Mouse (Mus musculus): ENCODE data around the gene Pianp. TPM values are rescaled to one million over a fixed set of nuclear protein-coding genes. Genes with fewer than 3 reads are reported as not detected.
"Not testable (repeated sequence)": the region's sequence is repeated elsewhere in the genome, so short reads cannot be mapped to it uniquely, and the experiment has no call there.

Gene Pianp
- polyA plus RNA-seq, 1 experiment, result 164 TPM

GRCm38 (mm10) chr6:125003706-125004105 is 7.2 kb downstream of the Pianp start:
- no peak overlapping the region for H3K27ac ChIP-seq (ENCODE audit: insufficient read depth, low read length)

GRCm38 (mm10) chr6:125005086-125005485 is 8.6 kb downstream of the Pianp start:
- no peak for TF ChIP-seq CTCF (IDR thresholded peaks at IDR 0.05; ENCODE audit: extremely low read depth, insufficient read depth, low read length)
- no peak for TF ChIP-seq POLR2A (IDR thresholded peaks at IDR 0.05; ENCODE audit: extremely low read depth, insufficient read depth, low read length)
- peaks cover 13% of the 10 kb centered on the region for H3K4me1 ChIP-seq (ENCODE audit: control insufficient read depth, insufficient read depth, low read length)
- no peak overlapping the region for H3K27ac ChIP-seq (ENCODE audit: insufficient read depth, low read length)
- H3K4me3 ChIP-seq (ENCODE audit: insufficient read depth, low read length), result no peak overlapping the region

More at GRCm38 (mm10) chr6:125003706-125004105, 7.2 kb downstream of the Pianp start:
- TF ChIP-seq CTCF (IDR thresholded peaks at IDR 0.05; ENCODE audit: extremely low read depth, insufficient read depth, low read length), result no peak
- no peak for TF ChIP-seq POLR2A (IDR thresholded peaks at IDR 0.05; ENCODE audit: extremely low read depth, insufficient read depth, low read length)
- H3K4me3 ChIP-seq (ENCODE audit: insufficient read depth, low read length), result no peak overlapping the region
- H3K4me1 ChIP-seq (ENCODE audit: control insufficient read depth, insufficient read depth, low read length), result peaks cover 14% of the 10 kb centered on the region

GRCm38 (mm10) chr6:125008060-125008459 is 11.6 kb downstream of the Pianp start:
- Histone ChIP-seq H3K4me3 (ENCODE audit: insufficient read depth, low read length) (peak overlapping the region; percentile 57), H3K27ac (ENCODE audit: insufficient read depth, low read length) (no peak overlapping the region), H3K4me1 (ENCODE audit: control insufficient read depth, insufficient read depth, low read length) (peaks cover 11% of the 10 kb centered on the region)
- TF ChIP-seq CTCF (IDR thresholded peaks at IDR 0.05; ENCODE audit: extremely low read depth, insufficient read depth, low read length) (no peak), POLR2A (IDR thresholded peaks at IDR 0.05; ENCODE audit: extremely low read depth, insufficient read depth, low read length) (no peak)

GRCm38 (mm10) chr6:125008586-125009128 is 12.2 kb downstream of the Pianp start:
- H3K4me3 ChIP-seq (ENCODE audit: insufficient read depth, low read length), result peak overlapping the region; percentile 57
- no peak for TF ChIP-seq CTCF (IDR thresholded peaks at IDR 0.05; ENCODE audit: extremely low read depth, insufficient read depth, low read length)
- TF ChIP-seq POLR2A (IDR thresholded peaks at IDR 0.05; ENCODE audit: extremely low read depth, insufficient read depth, low read length), result peak; percentile 95

GRCm38 (mm10) chr6:125009129-125009180 is 12.5 kb downstream of the Pianp start, which contains the start of gene Zfp384:
Gene Zfp384, plus strand, starts transcription at chr6:125009145.
- TF ChIP-seq CTCF (IDR thresholded peaks at IDR 0.05; ENCODE audit: extremely low read depth, insufficient read depth, low read length) (no peak), POLR2A (IDR thresholded peaks at IDR 0.05; ENCODE audit: extremely low read depth, insufficient read depth, low read length) (no peak)
- peak within 1 kb of the TSS; percentile 79 for H3K27ac ChIP-seq (ENCODE audit: insufficient read depth, low read length)
- H3K4me1 ChIP-seq (ENCODE audit: control insufficient read depth, insufficient read depth, low read length), result peaks cover 5% of the 10 kb centered on the region

More at GRCm38 (mm10) chr6:125008586-125009128, 12.2 kb downstream of the Pianp start:
- 0 out of 2 replicates have a peak overlapping the region, but pooled peaks have one; percentile 1 for H3K27ac ChIP-seq (ENCODE audit: insufficient read depth, low read length)
- peaks cover 7% of the 10 kb centered on the region for H3K4me1 ChIP-seq (ENCODE audit: control insufficient read depth, insufficient read depth, low read length)

GRCm38 (mm10) chr6:125009181-125010073 is 12.9 kb downstream of the Pianp start:
- H3K4me1 ChIP-seq (ENCODE audit: control insufficient read depth, insufficient read depth, low read length), result peaks cover 3% of the 10 kb centered on the region; the same call in 1 of the 2 replicates
- H3K4me3 ChIP-seq (ENCODE audit: insufficient read depth, low read length), result peak overlapping the region; percentile 57
- peak overlapping the region; percentile 79 for H3K27ac ChIP-seq (ENCODE audit: insufficient read depth, low read length)
- TF ChIP-seq CTCF (IDR thresholded peaks at IDR 0.05; ENCODE audit: extremely low read depth, insufficient read depth, low read length) (no peak), POLR2A (IDR thresholded peaks at IDR 0.05; ENCODE audit: extremely low read depth, insufficient read depth, low read length) (0 out of 2 replicates have a peak, but pooled peaks have one; percentile 30)

More at GRCm38 (mm10) chr6:125009129-125009180, 12.5 kb downstream of the Pianp start, which contains the start of gene Zfp384:
- H3K4me3 ChIP-seq (ENCODE audit: insufficient read depth, low read length), result peak within 1 kb of the TSS; percentile 57

GRCm38 (mm10) chr6:125017682-125018081 is 21.2 kb downstream of the Pianp start:
- H3K27ac ChIP-seq (ENCODE audit: insufficient read depth, low read length), result no peak overlapping the region

GRCm38 (mm10) chr6:125030532-125030931 is 34.0 kb downstream of the Pianp start:
- TF ChIP-seq CTCF (IDR thresholded peaks at IDR 0.05; ENCODE audit: extremely low read depth, insufficient read depth, low read length), result peak; percentile 65
- H3K27ac ChIP-seq (ENCODE audit: insufficient read depth, low read length); H3K4me1 ChIP-seq (ENCODE audit: control insufficient read depth, insufficient read depth, low read length); H3K4me3 ChIP-seq (ENCODE audit: insufficient read depth, low read length): not testable (repeated sequence)

More at GRCm38 (mm10) chr6:125017682-125018081, 21.2 kb downstream of the Pianp start:
- Histone ChIP-seq H3K4me3 (ENCODE audit: insufficient read depth, low read length) (no peak overlapping the region), H3K4me1 (ENCODE audit: control insufficient read depth, insufficient read depth, low read length) (no peaks in the 10 kb centered on the region)
- TF ChIP-seq CTCF (IDR thresholded peaks at IDR 0.05; ENCODE audit: extremely low read depth, insufficient read depth, low read length) (no peak), POLR2A (IDR thresholded peaks at IDR 0.05; ENCODE audit: extremely low read depth, insufficient read depth, low read length) (no peak)

- Histone ChIP-seq H3K4me3 (ENCODE audit: insufficient read depth, low read length) (no peak overlapping the region), H3K27ac (ENCODE audit: insufficient read depth, low read length) (no peak overlapping the region), H3K4me1 (ENCODE audit: control insufficient read depth, insufficient read depth, low read length) (no peaks in the 10 kb centered on the region; the same call in 1 of the 2 replicates)
- TF ChIP-seq POLR2A (IDR thresholded peaks at IDR 0.05; ENCODE audit: extremely low read depth, insufficient read depth, low read length) (no peak), CTCF (IDR thresholded peaks at IDR 0.05; ENCODE audit: extremely low read depth, insufficient read depth, low read length) (no peak)
Measured at GRCm38 (mm10) chr6:125031604-125032003, 35.1 kb downstream of the Pianp start.

GRCm38 (mm10) chr6:125038666-125039065 is 42.2 kb downstream of the Pianp start:
- H3K4me1 ChIP-seq (ENCODE audit: control insufficient read depth, insufficient read depth, low read length), result no peaks in the 10 kb centered on the region; the same call in 1 of the 2 replicates
- no peak overlapping the region for H3K27ac ChIP-seq (ENCODE audit: insufficient read depth, low read length)
- 0 out of 2 replicates have a peak overlapping the region, but pooled peaks have one; percentile 11 for H3K4me3 ChIP-seq (ENCODE audit: insufficient read depth, low read length)
- TF ChIP-seq POLR2A (IDR thresholded peaks at IDR 0.05; ENCODE audit: extremely low read depth, insufficient read depth, low read length) (no peak), CTCF (IDR thresholded peaks at IDR 0.05; ENCODE audit: extremely low read depth, insufficient read depth, low read length) (no peak)
